Mouse (Mus musculus): ENCODE results near the gene Zfp362. TPM values are rescaled to one million over a fixed set of nuclear protein-coding genes. Genes with fewer than 3 reads are reported as not detected.

Gene Zfp362
- total and polyA plus RNA-seq, 2 experiments, result 0.83 to 5.7 TPM

DNA sequence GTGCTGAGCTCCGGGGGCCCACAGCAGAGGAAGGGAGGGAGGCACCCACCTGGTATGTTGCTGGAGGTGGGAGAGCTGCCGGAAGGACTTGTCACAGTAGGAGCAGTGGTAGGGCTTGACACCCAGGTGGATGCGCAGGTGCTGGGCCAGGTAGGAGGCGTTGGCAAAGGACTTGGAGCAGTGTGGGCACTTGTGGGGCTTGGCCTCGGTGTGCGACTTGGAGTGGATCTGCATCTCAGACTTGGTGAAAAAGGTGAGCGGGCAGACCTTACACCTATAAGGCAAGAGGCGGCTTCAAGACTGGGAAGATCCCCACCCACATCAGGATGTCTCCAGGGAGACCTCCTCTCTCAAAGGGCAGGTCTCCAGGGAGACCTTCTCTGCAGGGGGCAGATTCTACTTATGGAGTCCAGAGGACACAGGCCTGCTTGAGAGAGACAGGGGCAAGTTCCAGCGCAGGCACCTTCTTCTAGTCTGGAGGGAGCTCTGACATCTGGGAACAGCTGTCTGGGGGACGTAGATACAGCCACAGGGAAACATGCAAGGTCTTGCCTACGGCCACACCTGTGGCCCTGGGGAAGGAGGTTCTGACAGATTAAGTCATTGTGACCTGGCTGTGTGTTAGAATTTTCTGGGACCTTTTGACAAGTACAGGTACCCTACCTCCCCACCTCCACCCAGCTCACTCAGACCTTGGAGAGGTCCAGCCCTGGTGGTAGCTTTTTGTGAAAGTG, 19.8 kb downstream of the Zfp362 start:
- no peak for DNase-seq (ENCODE audit: extremely low read depth, low read depth, low spot score)
- Histone ChIP-seq H3K4me1 (ENCODE audit: control insufficient read depth, insufficient read depth, low read length) (0 out of 2 replicates have a peak, but pooled peaks cover 5% of the 10 kb centered on the region), H3K4me3 (ENCODE audit: insufficient read depth, low read depth, low read length) (no peak overlapping the region), H3K9ac (ENCODE audit: low read depth, low read length) (no peak overlapping the region), H3K27ac (replicated peaks; ENCODE audit: insufficient read depth, low read depth, low read length) (no peak overlapping the region), H3K79me2 (ENCODE audit: control insufficient read depth, insufficient read depth, low read length) (no peaks in the 10 kb centered on the region), H3K36me3 (ENCODE audit: control insufficient read depth, insufficient read depth, low read length) (peaks cover 9% of the 10 kb centered on the region; the same call in 1 of the 2 replicates), H3K27me3 (ENCODE audit: control insufficient read depth, insufficient read depth, low read length) (no peaks in the 10 kb centered on the region)
- TF ChIP-seq CTCF (IDR thresholded peaks at IDR 0.05; ENCODE audit: low read depth, low read length) (no peak), POLR2A (IDR thresholded peaks at IDR 0.05; ENCODE audit: extremely low read depth, insufficient read depth, low read length) (no peak)
- 96% methylated on average over 11 of the region's 11 CpGs for WGBS

DNA sequence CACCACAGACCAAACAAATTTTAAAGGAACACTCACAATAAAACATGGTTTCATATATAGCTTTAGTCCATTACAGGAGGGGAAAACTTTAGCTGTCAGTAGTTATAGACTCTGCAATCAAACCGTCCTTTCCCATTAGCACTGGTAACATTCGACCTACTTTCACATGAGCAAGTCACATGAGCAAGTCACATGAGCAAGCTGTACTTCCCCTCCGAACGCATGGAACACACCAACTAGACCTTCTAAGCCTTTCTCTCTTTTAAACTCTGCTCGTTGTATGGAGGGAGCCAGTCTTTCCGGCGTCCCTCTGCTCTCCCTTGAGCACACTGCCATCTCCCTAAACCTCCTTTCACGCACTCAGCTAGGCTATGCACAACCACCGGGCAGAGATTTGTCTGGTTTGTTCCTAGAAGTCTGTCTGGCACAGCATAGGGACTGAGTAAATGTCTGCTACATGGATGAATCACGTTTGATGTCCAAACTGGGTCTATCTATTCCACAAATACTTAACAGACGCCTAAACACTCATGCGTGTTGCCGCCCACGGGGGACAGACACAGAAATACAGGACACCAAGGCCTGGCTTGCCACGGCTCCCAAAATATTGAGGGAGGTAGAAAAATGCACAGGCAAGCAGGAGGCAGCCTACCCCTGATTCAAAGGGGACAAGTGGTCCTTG, 20.8 kb downstream of the Zfp362 start:
- no peak overlapping the region for H3K4me3 ChIP-seq (ENCODE audit: insufficient read depth, low read depth, low read length)
- TF ChIP-seq POLR2A (IDR thresholded peaks at IDR 0.05; ENCODE audit: extremely low read depth, insufficient read depth, low read length), result no peak
- no peak for TF ChIP-seq CTCF (IDR thresholded peaks at IDR 0.05; ENCODE audit: low read depth, low read length)
- H3K79me2 ChIP-seq (ENCODE audit: control insufficient read depth, insufficient read depth, low read length), result no peaks in the 10 kb centered on the region
- H3K27ac ChIP-seq (replicated peaks; ENCODE audit: insufficient read depth, low read depth, low read length), result no peak overlapping the region
- DNase-seq (ENCODE audit: extremely low read depth, low read depth, low spot score), result peak; percentile 51
- WGBS, result 88% methylated on average over 15 of the region's 15 CpGs
- H3K36me3 ChIP-seq (ENCODE audit: control insufficient read depth, insufficient read depth, low read length), result peaks cover 9% of the 10 kb centered on the region; the same call in 1 of the 2 replicates
- H3K27me3 ChIP-seq (ENCODE audit: control insufficient read depth, insufficient read depth, low read length), result no peaks in the 10 kb centered on the region
- H3K9ac ChIP-seq (ENCODE audit: low read depth, low read length), result no peak overlapping the region
- 0 out of 2 replicates have a peak, but pooled peaks cover 3% of the 10 kb centered on the region for H3K4me1 ChIP-seq (ENCODE audit: control insufficient read depth, insufficient read depth, low read length)

DNA sequence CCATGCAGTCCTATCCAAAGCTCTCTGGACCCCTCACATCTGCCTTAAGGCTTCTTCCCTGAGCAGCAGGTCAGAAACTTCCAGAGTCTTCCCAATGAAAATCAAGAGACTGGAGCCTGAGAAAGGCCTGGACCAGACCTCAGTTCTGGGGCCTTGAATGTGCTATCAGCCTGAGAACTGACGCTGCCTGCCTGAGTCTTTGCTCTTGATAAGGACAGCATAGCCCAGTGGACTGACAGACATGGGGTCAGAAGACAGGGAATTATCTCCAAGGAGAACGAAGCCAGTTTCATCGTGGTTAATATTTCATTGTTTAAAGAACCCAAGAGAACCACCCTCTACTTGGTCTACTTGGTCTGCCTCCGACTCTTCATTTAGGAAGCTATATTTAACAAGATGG, 23.2 kb downstream of the Zfp362 start:
- no peak overlapping the region for H3K27ac ChIP-seq (replicated peaks; ENCODE audit: insufficient read depth, low read depth, low read length)

DNA sequence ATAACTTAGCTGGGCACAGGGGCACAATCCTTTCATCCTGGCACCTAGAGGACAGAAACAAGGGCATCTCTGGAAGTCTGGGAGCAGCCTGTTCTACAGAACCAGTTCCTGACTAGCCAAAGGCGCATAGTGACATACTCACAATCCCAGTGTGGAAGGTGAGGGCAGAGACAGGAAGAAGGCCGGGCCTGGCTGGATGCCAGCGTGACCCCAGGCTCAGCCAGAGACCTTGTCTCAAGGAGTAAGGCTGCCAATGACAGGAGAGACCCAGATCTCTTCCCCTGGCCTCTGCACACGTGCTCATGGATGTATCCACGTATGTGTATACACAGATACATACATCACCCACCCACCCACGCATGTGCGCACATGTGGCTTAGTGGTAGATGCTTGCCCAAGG, 23.8 kb downstream of the Zfp362 start:
- WGBS, result 84% methylated on average over 7 of the region's 7 CpGs
- no peak for TF ChIP-seq POLR2A (IDR thresholded peaks at IDR 0.05; ENCODE audit: extremely low read depth, insufficient read depth, low read length)
- Histone ChIP-seq H3K27ac (replicated peaks; ENCODE audit: insufficient read depth, low read depth, low read length) (no peak overlapping the region), H3K4me3 (ENCODE audit: insufficient read depth, low read depth, low read length) (no peak overlapping the region), H3K4me1 (ENCODE audit: control insufficient read depth, insufficient read depth, low read length) (no peaks in the 10 kb centered on the region), H3K79me2 (ENCODE audit: control insufficient read depth, insufficient read depth, low read length) (no peaks in the 10 kb centered on the region), H3K27me3 (ENCODE audit: control insufficient read depth, insufficient read depth, low read length) (no peaks in the 10 kb centered on the region), H3K9ac (ENCODE audit: low read depth, low read length) (no peak overlapping the region), H3K36me3 (ENCODE audit: control insufficient read depth, insufficient read depth, low read length) (peaks cover 9% of the 10 kb centered on the region; the same call in 1 of the 2 replicates)
- no peak for DNase-seq (ENCODE audit: extremely low read depth, low read depth, low spot score)

More for the DNA sequence above, 23.2 kb downstream of the Zfp362 start:
- peaks cover 9% of the 10 kb centered on the region; the same call in 1 of the 2 replicates for H3K36me3 ChIP-seq (ENCODE audit: control insufficient read depth, insufficient read depth, low read length)
- no peaks in the 10 kb centered on the region for H3K4me1 ChIP-seq (ENCODE audit: control insufficient read depth, insufficient read depth, low read length)
- H3K27me3 ChIP-seq (ENCODE audit: control insufficient read depth, insufficient read depth, low read length), result no peaks in the 10 kb centered on the region
- H3K79me2 ChIP-seq (ENCODE audit: control insufficient read depth, insufficient read depth, low read length), result no peaks in the 10 kb centered on the region
- TF ChIP-seq CTCF (IDR thresholded peaks at IDR 0.05; ENCODE audit: low read depth, low read length), result no peak
- TF ChIP-seq POLR2A (IDR thresholded peaks at IDR 0.05; ENCODE audit: extremely low read depth, insufficient read depth, low read length), result no peak
- no peak overlapping the region for H3K9ac ChIP-seq (ENCODE audit: low read depth, low read length)
- WGBS, result 85% methylated on average over 4 of the region's 4 CpGs
- no peak overlapping the region for H3K4me3 ChIP-seq (ENCODE audit: insufficient read depth, low read depth, low read length)
- DNase-seq (ENCODE audit: extremely low read depth, low read depth, low spot score), result no peak

DNA sequence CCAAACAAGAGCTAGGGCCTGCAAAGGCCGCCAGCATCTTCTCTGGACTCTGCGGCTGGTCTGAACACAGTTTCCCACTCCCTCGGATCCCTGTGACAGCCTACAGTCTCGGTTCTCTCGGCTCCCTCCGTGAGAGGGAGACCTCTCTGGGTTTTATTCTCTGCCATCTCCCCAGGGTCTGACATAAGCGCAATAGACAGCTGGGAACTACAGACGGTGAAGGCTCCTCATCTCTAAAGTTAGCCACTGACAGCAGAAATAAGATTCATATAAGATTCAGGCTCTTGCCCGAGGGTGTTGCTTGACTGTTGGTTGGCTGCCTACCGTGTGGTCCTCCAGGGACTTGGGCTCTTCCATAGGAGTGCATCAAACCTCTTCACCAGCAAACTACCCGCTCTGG, 28.3 kb downstream of the Zfp362 start:
- no peak overlapping the region for H3K4me3 ChIP-seq (ENCODE audit: insufficient read depth, low read depth, low read length)
- H3K9ac ChIP-seq (ENCODE audit: low read depth, low read length), result no peak overlapping the region
- no peaks in the 10 kb centered on the region for H3K4me1 ChIP-seq (ENCODE audit: control insufficient read depth, insufficient read depth, low read length)
- no peak overlapping the region for H3K27ac ChIP-seq (replicated peaks; ENCODE audit: insufficient read depth, low read depth, low read length)
- DNase-seq (ENCODE audit: extremely low read depth, low read depth, low spot score), result no peak
- WGBS, result 94% methylated on average over 11 of the region's 11 CpGs
- TF ChIP-seq CTCF (IDR thresholded peaks at IDR 0.05; ENCODE audit: low read depth, low read length) (no peak), POLR2A (IDR thresholded peaks at IDR 0.05; ENCODE audit: extremely low read depth, insufficient read depth, low read length) (no peak)
- no peaks in the 10 kb centered on the region for H3K27me3 ChIP-seq (ENCODE audit: control insufficient read depth, insufficient read depth, low read length)
- H3K36me3 ChIP-seq (ENCODE audit: control insufficient read depth, insufficient read depth, low read length), result peaks cover 1% of the 10 kb centered on the region; the same call in 1 of the 2 replicates
- H3K79me2 ChIP-seq (ENCODE audit: control insufficient read depth, insufficient read depth, low read length), result no peaks in the 10 kb centered on the region
